Mouse (Mus musculus) small intestine, adult 2 months (tissue): ENCODE data around the gene Myo5a.

Experiments used
- CTCF ChIP-seq: fragments of 200-500 bp; IDR thresholded peaks from 2 replicates; pipeline ENCODE4 v1.5.1; 2012; ENCODE audit warnings: low read depth, mild to moderate bottlenecking, control low read depth, inconsistent platforms, low read length, moderate library complexity, mixed read lengths; ENCODE audit not compliant: insufficient replicate concordance, insufficient read length; ENCODE audit errors: extremely low read depth
- POLR2A ChIP-seq: fragments of 200-500 bp; IDR thresholded peaks from 2 replicates; pipeline ENCODE4 v1.6.1; 2012; ENCODE audit warnings: low read depth, mild to moderate bottlenecking, control low read depth, inconsistent platforms, low read length, moderate library complexity

GRCm38 (mm10) chr9:75261332-75261872 lies 190.6 kb downstream of the Myo5a start:
- no peak for TF ChIP-seq CTCF
- no peak for TF ChIP-seq POLR2A
